Mouse (Mus musculus): ENCODE measurements around the gene Kcnk6. TPM values are rescaled to one million over a fixed set of nuclear protein-coding genes. Genes with fewer than 3 reads are reported as not detected.
"Not testable (repeated sequence)": the region's sequence is repeated elsewhere in the genome, so short reads cannot be mapped to it uniquely, and the experiment has no call there.

Kcnk6 gene
- polyA plus RNA-seq, 2 experiments from 2014 or later: 1.6 to 1.9 TPM

GRCm38 (mm10) chr7:29246619-29247313, 14.5 kb upstream of the Kcnk6 start:
- ATAC-seq: no peak

- ATAC-seq: no peak
Measured at GRCm38 (mm10) chr7:29246015-29246414, 13.7 kb upstream of the Kcnk6 start.

- ATAC-seq: peak; percentile 55
Measured at GRCm38 (mm10) chr7:29244732-29245416, 12.6 kb upstream of the Kcnk6 start.

- ATAC-seq: peak; percentile 96
Measured at GRCm38 (mm10) chr7:29238019-29238967, 6.0 kb upstream of the Kcnk6 start, which contains the start of gene Yif1b. TSS of gene Yif1b (plus strand) at chr7:29238329.

GRCm38 (mm10) chr7:29237596-29237995, 5.3 kb upstream of the Kcnk6 start:
- ATAC-seq: not testable (repeated sequence)

- no peak for ATAC-seq
Measured at GRCm38 (mm10) chr7:29236593-29236992, 4.3 kb upstream of the Kcnk6 start.

- ATAC-seq: no peak
Measured at GRCm38 (mm10) chr7:29234661-29235060, 2.3 kb upstream of the Kcnk6 start.

- no peak for ATAC-seq
Measured at GRCm38 (mm10) chr7:29233745-29234144, 1.4 kb upstream of the Kcnk6 start.

- ATAC-seq: no peak
Measured at GRCm38 (mm10) chr7:29231517-29231916, 798 bp downstream of the Kcnk6 start.

- no peak for ATAC-seq
Measured at GRCm38 (mm10) chr7:29230560-29230959, 1.8 kb downstream of the Kcnk6 start.

GRCm38 (mm10) chr7:29228202-29228601, 4.1 kb downstream of the Kcnk6 start:
- ATAC-seq: no peak

GRCm38 (mm10) chr7:29225520-29225919, 6.8 kb downstream of the Kcnk6 start:
- ATAC-seq: no peak

GRCm38 (mm10) chr7:29224756-29225394, 7.4 kb downstream of the Kcnk6 start:
- ATAC-seq: no peak

- ATAC-seq: no peak
Measured at GRCm38 (mm10) chr7:29214846-29215245, 17.5 kb downstream of the Kcnk6 start.

GRCm38 (mm10) chr7:29214236-29214635, 18.1 kb downstream of the Kcnk6 start:
- ATAC-seq: no peak

- ATAC-seq: no peak
Measured at GRCm38 (mm10) chr7:29213675-29214082, 18.6 kb downstream of the Kcnk6 start, which contains the start of gene Catsperg1. TSS of gene Catsperg1 (minus strand) at chr7:29214035.

- ATAC-seq: not testable (repeated sequence)
Measured at GRCm38 (mm10) chr7:29212775-29213560, 19.3 kb downstream of the Kcnk6 start.

- ATAC-seq: no peak
Measured at GRCm38 (mm10) chr7:29212199-29212765, 20.0 kb downstream of the Kcnk6 start.

GRCm38 (mm10) chr7:29211415-29212198, 20.7 kb downstream of the Kcnk6 start:
- peak; percentile 93 for ATAC-seq

- ATAC-seq: peak; percentile 41
Measured at GRCm38 (mm10) chr7:29211013-29211412, 21.3 kb downstream of the Kcnk6 start.

Data from activated CD4-positive, CD25-positive, alpha-beta regulatory T cell, adult 4 months (primary cell).